Mouse (Mus musculus): ENCODE measurements around the gene Clps.

Clps gene

DNA sequence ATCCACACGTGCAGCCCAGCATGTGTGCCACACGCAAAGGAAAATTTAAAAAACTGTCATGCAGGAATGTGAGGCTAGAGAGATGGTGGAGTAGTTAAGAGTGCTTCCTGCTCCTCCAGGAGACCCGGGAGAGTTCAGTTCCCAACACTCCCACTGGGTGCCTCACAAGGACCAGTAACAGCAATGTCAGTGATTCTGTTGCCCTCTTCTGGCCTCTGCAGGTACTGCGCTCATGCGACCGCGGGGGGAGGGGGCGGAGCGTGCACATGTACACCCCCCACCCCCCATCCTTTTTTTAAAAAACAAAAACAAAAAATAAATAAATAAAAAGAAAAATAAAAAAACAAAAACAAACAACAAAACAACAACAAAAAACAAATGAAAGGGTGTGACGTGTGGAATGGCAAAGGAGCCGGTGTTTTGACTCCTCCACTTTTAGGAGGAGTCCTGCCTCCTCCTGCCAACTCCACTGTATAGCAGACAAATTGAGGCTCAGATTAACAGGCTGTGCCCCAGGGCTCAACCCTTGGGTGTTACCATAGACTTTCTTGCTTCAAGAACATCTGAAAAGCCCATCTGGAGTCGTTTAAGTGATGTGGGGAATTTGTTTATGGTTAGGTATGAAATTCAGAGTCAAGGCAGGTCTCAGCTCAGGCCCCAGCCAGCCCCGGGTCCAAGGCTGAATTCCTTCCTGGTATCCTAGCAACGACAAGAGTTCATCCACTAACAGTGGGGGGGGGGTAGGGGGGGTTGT lies 7.3 kb downstream of the Clps start:
- peak; percentile 76 for DNase-seq (ENCODE audit: low spot score)

DNA sequence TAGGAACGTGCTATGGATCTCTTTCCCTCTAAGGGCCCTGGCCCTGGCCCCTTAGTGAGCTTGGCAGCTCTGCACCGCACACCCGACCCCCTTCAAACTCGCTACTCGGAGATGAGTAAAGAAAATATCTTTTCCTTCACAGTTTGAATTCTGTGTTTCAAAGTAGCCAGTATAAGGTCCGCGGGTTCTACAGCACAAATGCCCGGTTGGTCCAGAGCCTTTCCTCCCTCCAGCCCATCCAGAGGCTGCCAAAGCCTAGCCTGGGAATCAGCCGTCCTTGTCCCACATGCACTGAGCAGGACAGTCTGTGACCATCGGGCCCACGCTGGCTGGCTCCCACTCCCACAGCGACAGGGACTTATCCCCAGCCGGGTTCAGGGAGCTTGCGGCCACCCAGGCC lies 11.5 kb downstream of the Clps start, which contains the start of gene Clpsl2:
Gene Clpsl2, plus strand, starts transcription at position 301 of the 400 bp plus-strand sequence.
- no peak for DNase-seq (ENCODE audit: low spot score)

DNA sequence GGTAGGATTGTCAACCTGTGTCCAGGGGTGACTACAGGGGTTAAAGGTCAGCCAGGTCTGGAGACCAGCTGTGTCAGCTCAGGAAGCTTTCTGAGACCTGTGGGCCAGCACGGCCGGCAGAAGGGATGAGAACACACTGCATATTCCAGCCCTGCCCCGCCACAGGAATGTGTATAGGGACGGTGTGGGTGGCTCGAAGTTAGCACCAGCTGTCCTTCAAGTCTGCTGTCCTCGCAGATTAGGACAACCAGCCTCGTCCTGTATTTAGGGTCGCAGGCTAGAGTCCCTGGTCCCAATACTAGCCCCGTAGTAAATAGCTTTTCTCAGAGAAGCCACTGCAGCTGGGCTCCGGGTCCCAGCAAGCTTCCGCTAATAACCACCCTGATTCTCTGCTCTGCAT lies 12.0 kb downstream of the Clps start:
- DNase-seq (ENCODE audit: low spot score): no peak

DNA sequence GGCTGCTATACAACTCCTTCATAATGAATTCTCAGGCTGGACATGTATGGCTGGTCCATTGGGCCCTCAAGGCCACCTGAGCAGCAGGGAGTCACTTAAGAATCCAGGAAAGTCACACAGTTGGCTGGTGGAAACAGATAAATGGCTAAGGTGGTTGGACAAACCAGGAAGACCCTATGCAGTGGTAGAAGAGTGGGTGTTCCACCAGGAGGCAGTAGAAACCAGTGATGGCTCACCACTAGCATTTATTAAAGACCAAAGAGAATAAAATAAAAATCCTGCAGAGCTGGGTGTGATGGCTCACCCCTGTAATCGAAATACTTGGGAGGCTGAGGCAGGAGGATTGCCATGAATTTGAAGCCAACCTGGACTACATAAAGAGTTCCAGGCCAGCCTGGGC lies 13.6 kb downstream of the Clps start:
- no peak for DNase-seq (ENCODE audit: low spot score)

DNA sequence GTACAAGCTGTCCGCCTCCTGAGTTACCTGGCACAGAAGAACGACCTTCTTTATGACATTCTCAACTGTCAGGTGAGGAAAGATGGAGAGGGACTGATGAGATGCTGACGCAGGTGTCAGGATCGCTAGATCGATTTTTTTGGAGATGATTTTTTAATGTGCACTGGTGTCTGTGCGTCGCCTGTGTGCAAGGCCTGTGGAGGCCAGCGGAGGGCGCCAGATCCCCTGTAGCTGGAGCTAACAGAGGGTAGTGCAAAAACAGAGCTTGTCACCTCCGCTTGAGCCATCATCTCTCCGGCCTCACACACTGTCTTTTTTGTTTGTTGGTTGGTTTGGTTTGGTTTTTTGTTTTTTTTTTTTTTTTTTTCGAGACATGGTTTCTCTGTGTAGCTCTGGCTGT lies 22.7 kb downstream of the Clps start:
- no peak for DNase-seq (ENCODE audit: low spot score)

DNA sequence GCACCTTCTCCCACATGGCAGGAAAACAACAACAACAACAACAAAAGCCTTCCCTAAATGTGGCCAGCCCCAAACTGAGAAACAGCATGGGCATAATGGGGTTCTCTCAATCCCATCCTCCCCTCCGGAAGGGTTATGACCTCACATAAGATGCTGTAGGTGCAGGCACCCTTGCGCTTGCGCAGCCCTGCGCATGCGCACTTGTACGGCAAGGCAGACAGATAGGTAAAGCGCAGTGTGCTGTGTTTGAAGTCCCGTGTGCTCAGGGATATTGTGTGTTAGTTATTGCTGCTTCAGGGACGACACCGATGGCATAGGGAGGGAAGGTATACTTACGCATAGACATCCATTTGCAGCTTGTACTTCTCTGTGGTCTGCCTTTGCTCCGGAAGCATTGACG lies 27.2 kb downstream of the Clps start:
- no peak for DNase-seq (ENCODE audit: low spot score)

DNA sequence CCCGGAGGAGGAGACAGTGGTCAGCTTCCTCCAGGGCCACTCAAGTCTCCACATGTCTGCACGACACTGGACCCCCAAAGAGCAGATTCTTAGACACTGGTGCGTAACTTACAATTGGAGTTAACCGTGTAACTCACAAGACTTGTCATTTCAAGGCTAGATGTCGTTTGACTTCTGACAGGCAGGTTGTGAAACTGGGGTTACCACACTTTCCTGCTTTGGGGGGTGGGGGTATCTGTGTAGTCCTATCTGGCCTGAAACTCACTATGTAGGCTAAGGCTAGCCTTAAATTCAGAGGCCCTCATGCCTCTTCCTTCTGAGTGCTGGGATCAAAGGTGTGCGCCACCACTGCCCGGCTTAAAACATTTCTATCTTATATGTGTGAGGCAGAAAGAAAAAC lies 28.0 kb downstream of the Clps start:
- DNase-seq (ENCODE audit: low spot score): no peak

DNA sequence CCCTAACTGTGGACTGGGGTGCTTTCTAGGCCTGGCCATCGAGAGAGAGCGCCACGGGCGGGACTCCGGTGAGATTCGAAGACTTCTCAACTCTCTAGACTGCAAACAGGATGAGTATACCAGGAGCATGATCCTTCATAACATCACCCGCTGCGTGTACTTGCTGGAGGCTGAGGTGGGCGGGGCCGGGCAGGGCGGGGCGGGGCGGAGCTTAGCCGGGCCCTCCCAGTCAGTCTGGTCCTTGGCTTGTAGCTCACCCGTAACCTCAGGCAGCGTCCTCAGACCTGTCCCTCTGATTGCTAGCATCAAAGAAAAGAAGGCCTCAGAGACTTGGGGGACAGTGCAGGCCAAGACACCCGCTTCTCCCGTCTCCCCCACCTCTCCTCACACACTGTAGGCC lies 28.6 kb downstream of the Clps start:
- peak; percentile 58 for DNase-seq (ENCODE audit: low spot score)

DNA sequence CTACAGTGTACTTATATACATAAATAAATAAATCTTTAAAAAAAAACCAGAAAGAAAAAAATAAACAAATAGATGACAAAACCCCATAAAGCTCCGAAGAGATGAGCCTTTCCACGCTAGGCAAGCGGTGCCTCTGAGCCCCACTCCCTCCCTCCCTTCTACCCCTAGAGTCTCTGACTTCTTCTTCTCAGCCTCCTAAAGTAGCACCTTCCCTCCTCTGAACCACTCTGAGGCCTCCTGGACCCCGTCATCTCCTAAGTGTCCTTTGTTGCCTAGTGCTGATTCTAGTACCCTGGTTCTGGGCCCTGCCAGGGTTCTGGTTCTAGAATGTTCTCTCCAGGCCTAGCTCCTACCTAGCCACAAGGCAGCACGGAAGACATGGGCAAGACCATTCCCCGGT lies 30.1 kb downstream of the Clps start, which contains the start of gene Armc12:
Gene Armc12, plus strand, starts transcription at position 301 of the 400 bp plus-strand sequence.
- DNase-seq (ENCODE audit: low spot score): no peak

DNA sequence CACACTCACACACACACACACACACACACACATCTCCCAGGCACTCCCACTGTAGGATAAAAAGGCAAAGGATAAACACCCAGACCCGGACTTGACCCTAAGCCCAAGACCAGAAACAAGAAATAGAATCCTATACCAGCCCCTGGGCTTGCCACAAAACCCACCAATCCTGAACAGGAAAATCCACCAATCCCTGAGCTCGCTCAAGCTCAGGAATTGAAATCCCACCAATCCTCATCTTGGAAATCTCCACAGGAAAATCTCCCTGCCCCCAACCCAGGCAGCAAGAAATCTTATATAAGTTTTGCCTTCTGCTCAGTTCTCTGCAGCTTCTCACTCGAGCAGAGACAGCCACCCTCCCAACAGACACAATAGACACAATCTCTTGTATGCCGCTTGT lies 31.4 kb downstream of the Clps start:
- DNase-seq (ENCODE audit: low spot score): no peak

DNA sequence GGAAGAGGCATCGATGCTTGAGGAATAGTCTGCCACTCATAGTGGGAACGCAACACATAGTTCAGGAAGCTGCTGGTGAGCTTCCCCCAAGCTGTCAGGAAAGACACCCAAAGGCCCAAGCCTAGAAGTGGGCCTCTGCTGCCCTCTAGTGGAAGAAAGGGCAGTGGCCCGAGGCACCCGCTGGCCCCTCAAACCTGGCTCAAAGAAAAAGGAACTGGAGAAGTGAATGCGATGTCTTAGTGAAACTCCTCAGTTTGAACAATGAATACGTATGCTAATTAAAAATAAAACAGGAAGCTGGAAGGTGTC lies 32.6 kb downstream of the Clps start:
- peak; percentile 92 for DNase-seq (ENCODE audit: low spot score)

DNA sequence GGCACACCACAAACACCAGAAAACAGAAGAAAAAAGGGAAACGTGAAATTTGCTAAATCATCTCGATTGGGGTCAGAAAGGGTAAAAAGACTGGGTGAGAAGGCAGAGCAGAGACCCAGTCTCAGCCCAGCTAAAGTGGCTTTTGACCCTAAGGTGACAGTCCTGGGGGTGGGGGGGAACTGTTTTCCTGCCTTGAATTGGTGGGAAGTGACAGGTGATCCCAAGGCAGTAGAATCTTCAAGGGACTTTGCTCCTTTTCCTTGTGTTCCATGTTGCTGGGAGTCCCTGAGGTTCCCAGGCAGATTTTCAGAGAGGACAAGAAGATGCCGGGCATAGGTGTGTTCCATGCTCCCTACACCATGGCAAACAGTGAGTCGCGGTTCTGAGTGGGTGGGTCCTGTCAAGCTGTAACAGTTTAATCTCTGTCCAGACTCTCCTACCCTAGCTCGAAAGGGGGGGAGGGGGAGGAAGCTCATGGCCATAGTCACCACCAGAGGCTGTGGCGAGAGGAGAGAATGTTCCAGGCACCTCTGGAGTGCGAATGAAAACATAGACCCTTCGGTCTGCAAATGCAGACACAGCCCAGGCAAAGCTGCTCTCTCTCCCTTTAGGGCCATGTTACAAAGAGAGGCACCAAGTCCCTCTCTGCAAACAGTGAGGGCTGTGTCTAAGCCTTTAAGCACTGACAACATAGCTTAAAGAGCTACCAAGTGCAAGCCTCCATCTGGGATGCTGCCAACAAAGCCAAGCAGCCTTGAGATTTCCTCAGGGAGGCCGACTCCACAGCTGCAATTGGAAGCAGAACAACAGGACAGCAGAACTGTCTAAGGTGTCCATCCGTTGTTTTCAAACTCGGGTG lies 33.2 kb downstream of the Clps start:
- DNase-seq (ENCODE audit: low spot score): no peak

DNA sequence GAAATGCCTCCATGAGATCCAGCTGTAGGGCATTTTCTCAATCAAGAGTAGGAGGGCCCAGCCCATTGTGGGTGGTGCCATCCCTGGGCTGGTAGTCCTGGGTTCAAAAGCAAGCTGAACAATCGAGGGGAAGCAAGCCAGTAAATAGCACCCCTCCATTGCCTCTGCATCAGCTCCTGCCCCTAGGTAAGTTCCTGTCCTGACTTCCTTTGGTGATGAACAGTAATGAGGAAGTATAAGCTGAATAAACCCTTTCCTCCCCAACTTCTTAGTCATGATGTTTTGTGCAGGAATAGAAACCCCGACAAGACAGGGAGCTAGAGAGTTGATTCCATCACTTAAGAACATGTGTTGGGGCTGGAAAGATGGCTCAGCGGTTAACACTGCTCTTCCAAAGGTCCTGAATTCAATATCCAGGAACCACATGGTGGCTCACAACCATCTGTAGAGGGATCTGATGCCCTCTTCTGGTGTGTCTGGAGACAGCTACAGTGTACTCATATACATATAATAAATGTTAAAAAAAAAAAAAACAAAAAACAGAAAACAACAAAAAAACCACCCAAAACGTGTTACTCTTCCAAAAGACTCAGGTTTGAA lies 35.6 kb downstream of the Clps start:
- DNase-seq (ENCODE audit: low spot score): no peak

DNA sequence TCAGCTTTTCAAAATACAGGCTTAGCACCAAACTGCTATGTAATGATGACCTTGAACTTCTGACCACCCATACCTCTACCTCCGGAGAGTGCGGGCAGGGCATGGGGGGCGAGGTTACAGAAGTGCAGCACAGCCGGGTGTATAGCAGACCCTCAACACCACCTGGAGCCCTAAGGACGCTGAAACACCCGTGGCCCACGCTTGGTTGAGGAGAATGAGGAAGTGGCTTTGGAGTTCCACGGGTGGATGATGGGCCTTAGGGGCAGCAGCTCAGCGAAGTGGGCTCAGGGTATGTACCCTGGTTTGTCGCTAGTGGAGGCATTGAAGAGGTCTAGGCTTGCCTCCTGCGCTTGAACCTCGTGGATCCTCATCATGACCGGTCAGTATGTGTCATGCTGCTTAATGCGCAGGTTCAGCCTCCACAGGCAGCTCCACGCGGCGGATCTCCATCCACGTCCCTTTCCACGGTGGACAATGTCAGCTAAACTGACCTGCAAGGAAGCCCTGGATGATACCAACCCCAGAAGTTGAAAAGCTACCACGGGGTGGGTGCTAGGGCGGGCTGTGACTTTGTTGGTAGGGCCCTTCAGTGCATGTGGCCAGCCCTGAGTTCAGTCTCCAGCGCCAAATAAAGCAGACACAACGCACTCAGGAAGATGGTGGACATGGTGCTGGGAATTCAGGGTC lies 36.4 kb downstream of the Clps start:
- no peak for DNase-seq (ENCODE audit: low spot score)

DNA sequence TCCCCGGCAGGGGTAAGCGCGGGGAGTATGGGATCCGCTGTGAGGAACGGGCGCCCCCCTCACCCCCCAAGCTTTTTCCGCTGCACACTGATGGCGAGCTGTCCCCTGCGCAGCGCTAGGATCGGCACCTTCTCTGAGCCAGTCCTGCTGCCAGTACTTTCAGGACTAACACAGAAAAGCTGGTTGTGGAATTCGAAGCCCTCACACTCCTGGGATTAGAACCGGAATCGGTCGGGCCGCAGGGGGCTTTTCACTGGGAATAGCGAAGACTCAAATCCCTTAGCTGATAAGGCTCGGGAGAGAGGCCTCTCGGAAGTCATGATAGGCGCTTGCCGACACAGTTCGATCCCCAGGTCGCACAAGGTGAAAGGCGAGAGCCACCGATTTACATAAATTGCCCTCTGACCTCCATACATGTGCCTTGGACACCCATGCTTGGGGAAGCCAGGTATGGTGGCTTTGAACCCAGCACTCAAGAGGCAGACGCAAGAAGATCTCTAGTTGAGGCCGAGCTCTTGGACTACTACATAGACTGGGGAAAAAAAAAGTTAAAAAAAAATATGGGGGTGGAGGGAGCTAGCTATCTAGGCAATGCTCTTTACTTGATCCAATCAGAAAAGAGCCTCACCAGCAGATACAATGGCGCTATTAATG lies 37.1 kb downstream of the Clps start:
- no peak for DNase-seq (ENCODE audit: low spot score)

DNA sequence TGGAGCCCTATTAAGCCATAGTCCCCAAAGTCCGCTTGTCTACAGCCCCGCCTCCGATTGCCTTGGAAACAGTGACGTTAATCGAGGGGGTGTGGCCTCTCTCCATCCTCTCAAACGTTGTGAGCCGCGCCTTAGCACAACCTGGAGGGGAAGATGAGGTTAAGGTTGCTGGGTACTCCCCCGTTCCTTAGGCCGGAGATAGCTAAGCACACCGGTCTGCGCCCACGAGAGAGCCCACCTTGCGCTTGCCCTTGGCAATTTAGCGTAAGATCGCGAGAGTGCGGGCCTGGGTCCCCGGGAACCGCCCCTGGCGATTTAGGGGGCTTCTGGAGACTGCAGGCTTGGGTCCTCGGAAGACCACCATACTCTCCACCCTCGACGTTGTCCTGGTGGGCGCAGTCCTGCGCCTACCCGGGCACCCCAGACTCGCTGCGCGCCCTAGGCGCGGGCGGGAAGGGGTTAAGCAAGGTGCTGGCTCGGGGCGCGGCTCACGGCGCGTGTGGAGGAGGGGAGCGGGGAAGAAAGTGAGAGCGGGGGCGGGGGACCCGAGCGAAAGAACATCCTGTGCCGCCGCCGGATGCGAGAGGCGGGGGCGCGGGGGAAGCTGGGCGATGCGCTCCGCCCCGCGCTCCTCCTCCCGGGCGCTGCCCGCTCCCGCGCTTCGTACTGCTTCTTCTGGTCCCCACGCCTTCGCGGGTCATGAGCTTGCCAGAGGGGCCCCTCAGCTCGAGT lies 37.8 kb downstream of the Clps start:
- DNase-seq (ENCODE audit: low spot score): peak; percentile 82

DNA sequence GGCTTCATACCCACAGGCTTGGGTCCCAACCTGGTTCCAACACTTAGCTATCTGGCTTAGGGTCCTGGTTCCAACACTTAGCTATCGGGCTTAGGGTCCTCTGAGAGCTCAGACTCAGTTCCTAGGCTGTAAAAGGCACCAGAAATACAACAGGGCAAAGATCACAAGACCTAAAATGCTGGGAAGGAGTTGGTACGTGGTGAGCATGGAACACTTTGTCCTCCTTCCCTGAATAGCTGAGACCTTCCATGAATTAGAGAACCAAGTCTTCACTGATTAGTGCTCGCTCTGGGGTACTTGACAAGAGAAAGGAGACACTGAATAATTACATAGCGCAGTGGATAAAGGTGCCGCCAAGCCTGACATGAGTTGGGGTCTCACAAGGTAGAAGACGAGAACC lies 38.6 kb downstream of the Clps start:
- no peak for DNase-seq (ENCODE audit: low spot score)

DNA sequence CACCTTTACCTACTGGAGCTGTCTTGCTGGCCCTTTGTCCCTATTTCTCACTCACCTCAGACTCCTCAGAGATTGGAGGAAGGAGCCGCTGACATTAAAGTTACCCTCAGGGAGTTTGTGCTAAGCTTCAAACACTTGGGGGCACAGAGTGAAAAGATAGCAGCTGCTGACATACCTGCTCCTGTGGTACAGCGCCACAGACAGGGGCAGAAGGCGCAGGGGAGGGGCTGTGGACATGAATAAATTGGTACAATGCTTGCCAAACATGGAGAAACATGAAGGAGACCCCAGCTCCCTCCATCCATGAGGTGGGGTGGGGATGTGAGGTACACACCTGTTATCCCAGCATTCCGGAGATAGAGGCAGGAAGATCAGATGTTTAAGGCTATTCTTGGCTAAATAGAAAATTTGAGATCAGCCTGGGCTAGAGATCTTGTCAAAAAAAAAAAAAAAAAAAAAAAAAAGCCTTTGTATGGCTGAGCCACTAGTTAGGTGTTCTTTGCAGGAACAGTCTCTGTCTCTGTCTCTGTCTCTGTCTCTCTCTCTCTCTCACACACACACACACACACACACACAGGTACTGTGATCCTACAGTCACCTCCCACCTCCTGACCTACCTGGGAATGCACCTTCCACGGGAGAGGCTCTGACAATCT lies 39.4 kb downstream of the Clps start:
- no peak for DNase-seq (ENCODE audit: low spot score)

DNA sequence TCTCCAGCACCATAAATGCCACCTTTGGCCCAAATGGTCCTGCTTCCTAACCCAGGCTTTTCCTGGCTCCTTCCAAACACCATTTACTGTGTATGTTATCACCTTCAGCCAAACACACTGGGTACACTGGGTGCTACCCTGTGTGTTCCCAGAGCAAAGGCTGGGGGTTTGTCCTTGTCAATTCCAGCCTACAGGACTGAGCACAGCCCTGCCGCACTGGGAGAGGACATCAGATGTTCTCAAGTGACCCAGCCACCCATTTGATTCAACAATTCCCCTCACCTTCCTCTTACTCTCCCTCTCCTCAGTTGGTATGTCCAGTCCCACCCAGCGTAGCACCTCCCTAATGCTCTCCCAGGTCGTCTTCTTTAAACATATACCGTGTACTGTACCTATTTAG lies 40.0 kb downstream of the Clps start:
- no peak for DNase-seq (ENCODE audit: low spot score)

DNA sequence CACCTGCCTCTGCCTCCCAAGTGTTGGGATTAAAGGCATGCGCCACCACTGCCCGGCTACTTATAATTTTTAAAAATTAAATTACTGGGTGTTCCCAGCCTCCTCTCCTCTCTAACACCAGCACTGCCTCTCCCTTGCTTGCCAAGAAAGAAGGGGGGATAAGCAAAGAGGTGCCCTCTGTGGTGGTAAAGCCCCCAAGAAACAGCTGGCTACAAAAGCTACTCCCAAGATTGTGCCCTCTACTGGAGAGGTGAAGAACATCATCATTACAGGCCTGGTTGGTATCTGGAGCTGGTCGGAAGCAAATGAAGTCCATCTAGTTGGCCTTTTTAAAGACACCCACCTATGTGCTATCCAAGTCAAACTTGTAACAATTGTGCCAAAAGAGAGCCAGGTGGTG lies 40.7 kb downstream of the Clps start:
- peak; percentile 43 for DNase-seq (ENCODE audit: low spot score)

DNA sequence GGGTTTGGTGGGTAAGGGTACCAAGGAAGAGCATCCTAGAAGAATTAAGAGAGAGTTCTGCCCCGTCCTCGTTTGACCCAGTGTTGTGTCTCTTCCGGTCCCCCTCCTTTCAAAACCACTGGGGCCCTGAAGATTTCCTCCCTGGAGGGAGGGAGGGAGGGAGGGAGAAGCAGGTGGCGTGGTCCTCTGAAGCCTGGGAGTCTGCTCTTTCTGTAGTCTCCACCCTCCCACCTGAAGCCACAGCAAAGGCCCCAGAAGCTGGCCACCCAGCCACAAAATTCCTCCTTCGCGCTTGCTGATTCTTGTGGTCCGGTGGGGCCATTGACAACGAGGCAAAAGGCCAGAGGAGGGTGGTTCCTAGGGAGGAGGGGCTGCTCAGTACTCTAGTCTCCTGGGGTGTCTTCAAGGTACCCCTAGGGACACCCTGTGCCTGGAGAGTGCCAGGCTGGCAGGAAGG lies 41.9 kb downstream of the Clps start:
- DNase-seq (ENCODE audit: low spot score): no peak

Data from retina, embryonic 14.5 days (tissue).